Mouse (Mus musculus): ENCODE measurements around the gene Elk4.

GRCm38 (mm10) chr1:132067261-132068255 lies 60.2 kb downstream of the Elk4 start, which contains the start of gene Mfsd4a:
- TF ChIP-seq CTCF (IDR thresholded peaks at IDR 0.05; ENCODE audit: low read depth) (peak; percentile 50), EP300 (IDR thresholded peaks at IDR 0.05; ENCODE audit: low read depth) (no peak)
